Mouse (Mus musculus): ENCODE data around the gene Chpt1.
A peak's percentile ranks its signal among the peaks of the same experiment; 100 is the strongest.
"Not testable (repeated sequence)": the region's sequence is repeated elsewhere in the genome, so short reads cannot be mapped to it uniquely, and the experiment has no call there.

Chpt1 gene

GRCm38 (mm10) chr10:88496864-88497564 is 6.9 kb downstream of the Chpt1 start:
- DNase-seq (ENCODE audit: extremely low spot score, low spot score), result no peak

- DNase-seq (ENCODE audit: extremely low spot score, low spot score), result no peak
Measured at GRCm38 (mm10) chr10:88494959-88495587, 8.8 kb downstream of the Chpt1 start.

DNA sequence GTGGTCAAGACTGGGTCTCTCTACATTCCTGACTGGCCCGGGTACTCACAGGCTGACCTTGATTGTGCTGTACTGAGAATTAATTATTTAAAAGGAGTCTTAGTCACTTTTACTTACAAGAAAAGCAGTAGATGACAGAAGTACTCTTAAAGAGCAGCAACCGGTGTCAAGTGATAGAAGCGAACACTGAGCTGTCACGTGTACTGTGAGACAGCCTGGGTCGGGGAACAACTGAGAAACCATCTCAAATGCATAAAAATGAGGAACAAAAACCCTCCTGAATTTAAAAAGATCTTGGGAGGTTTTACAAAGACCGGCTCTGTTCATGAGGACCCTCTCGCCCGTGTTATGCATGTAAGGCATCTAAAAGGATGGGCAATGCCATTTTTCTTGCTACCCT is 11.2 kb downstream of the Chpt1 start:
- DNase-seq (ENCODE audit: extremely low spot score, low spot score), result no peak

- no peak for DNase-seq (ENCODE audit: extremely low spot score, low spot score)
Measured at GRCm38 (mm10) chr10:88491632-88492031, 12.2 kb downstream of the Chpt1 start.

DNA sequence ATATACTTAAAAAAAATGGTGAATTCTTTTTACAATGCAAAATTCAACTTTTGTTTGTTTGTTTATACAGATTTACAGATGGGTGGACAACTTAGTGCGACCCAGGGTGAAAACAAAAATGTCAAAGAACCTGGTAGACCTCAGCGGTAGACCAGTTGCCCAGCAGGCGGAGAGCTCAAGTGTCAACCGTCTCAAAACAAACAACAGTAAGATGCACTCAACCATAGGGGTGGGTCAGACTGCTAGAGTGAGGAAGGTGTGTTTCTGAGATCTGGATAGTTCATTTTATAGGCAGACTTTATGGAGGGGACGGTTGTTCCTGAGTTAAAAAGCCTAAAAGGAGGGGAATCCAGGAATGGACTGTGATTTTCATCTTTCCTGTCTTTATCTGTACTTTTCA is 15.2 kb downstream of the Chpt1 start:
- no peak for DNase-seq (ENCODE audit: extremely low spot score, low spot score)

DNA sequence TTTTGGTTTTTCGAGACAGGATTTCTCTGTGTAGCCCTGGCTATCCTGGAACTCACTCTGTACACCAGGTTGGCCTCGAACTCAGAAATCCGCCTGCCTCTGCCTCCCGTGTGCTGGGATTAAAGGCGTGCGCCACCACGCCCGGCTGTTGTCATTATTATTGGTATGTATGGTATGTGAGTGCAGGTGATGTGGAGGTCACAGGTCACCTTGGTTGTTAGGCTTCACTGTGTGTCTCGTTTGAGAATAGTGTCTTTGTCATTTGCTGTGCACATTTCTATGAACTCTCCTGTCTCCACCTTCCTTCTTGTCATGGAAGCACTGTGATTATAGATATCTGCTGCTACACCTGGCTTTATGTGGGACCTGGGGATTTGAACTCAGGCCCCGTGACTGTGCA is 21.0 kb downstream of the Chpt1 start:
- not testable (repeated sequence) for DNase-seq (ENCODE audit: extremely low spot score, low spot score)

- DNase-seq (ENCODE audit: extremely low spot score, low spot score), result no peak
Measured at GRCm38 (mm10) chr10:88460122-88460820, 43.6 kb downstream of the Chpt1 start.

DNA sequence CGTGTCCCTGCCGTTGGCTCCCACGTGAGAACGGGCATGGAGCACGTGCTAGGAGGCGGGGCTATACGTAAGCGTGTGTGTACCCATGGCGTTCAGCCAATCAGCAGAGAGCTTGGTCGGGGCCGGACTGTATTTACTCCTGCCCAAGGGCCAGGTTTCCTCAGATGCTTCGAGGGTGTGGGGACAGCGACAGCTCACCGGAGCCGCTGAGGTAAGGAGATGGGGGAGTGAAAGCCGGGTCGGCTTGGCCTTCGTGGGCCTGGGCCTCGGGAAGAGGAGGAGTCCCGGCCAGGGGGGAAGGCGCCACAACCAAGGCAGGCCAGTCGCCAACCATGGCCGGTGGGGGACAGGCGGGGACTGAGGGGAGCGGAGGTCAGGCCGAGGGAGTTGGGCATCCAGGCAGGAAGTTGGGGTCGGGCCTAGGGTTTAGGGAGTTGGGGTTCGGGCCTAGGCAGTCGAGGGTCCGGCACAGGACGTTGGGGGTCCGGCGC is 44.3 kb downstream of the Chpt1 start, which contains the start of gene Sycp3:
TSS of gene Sycp3 (plus strand) at position 68 of the 491 bp plus-strand sequence.
- DNase-seq (ENCODE audit: extremely low spot score, low spot score), result no peak

- no peak for DNase-seq (ENCODE audit: extremely low spot score, low spot score)
Measured at GRCm38 (mm10) chr10:88457816-88458215, 46.1 kb downstream of the Chpt1 start.

DNA sequence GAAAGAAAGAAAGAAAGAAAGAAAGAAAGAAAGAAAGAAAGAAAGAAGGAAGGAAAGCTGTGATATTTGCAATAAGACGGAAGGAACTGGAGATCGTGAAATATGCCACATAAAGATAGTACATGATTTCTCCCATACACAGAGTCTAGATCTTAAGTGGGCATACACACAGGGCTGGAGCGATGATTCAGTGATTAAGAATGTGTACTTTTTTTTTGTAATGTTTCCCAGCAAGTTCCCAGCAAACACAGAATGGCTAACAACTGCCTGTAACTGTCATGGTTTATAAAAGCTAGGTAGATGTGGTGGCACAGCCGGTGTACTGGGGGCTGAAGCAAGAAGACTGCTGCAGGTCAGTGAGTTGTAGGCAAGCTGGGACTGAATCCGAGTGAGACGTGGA is 51.9 kb downstream of the Chpt1 start:
- DNase-seq (ENCODE audit: extremely low spot score, low spot score), result no peak

GRCm38 (mm10) chr10:88451221-88451620 is 52.7 kb downstream of the Chpt1 start:
- DNase-seq (ENCODE audit: extremely low spot score, low spot score), result no peak

DNA sequence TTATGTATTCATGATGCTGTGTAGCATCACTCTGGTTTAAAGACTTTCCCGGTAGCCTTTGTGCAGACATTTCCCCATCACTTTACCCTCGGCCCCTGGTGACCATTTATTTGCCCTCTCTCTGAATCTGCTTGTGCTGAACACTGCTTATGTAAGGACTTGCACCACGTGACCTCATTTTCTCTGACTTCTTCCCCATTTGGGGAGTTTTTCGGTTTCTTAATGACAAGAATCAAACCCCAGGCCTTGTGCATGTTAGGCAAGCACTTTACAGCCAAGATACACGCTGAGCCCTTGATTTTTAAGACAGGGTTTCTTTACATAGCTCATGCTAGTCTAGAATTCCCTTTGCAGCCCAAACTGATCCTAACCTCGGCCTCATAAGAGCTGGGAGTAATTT is 62.6 kb downstream of the Chpt1 start:
- DNase-seq (ENCODE audit: extremely low spot score, low spot score), result no peak

DNA sequence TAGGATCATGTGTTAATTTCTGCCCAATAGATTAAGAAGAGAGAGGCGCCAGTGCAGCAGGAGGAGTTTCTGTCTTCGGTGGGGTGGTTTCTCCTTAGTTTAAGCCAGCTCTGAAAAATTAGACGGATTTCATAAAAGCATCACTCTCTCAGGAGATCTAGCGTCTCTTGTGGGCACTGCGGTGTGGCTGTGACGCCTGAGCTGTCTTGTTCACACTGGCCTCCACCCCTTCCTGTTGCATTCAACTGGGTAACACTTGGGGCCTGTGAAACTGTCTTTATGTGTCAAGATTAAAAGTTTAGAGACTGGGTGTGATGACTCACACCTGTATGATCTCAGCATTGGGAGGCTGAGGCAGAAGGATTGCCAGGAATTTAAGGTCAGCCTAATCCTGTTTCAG is 75.9 kb downstream of the Chpt1 start:
- no peak for DNase-seq (ENCODE audit: extremely low spot score, low spot score)

- no peak for DNase-seq (ENCODE audit: extremely low spot score, low spot score)
Measured at GRCm38 (mm10) chr10:88426896-88427295, 77.0 kb downstream of the Chpt1 start.

- peak; percentile 27 for DNase-seq (ENCODE audit: extremely low spot score, low spot score)
Measured at GRCm38 (mm10) chr10:88426158-88426816, 77.6 kb downstream of the Chpt1 start.

GRCm38 (mm10) chr10:88420655-88421435 is 83.0 kb downstream of the Chpt1 start:
- no peak for DNase-seq (ENCODE audit: extremely low spot score, low spot score)

DNA sequence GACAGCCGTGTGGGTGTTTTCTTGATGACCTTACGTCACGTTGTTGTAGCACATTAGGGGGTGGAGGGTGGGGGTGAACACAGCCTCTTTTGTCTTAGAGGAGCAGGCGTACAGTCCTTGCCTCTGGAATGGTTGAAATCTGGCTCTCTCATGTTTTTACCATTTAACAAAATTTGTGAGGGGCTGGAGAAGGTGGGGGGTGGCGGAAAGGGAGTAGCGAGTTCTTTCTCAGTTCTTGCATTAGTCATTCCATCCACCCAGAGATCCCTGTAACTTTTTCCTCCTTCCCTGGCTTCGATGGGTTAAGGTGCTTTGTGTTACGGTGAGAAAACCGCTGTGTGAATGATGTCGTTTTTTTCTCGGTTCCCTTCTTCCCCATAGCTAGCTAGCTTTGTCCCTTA is 83.7 kb downstream of the Chpt1 start:
- DNase-seq (ENCODE audit: extremely low spot score, low spot score), result no peak

- no peak for DNase-seq (ENCODE audit: extremely low spot score, low spot score)
Measured at GRCm38 (mm10) chr10:88417686-88418085, 86.2 kb downstream of the Chpt1 start.

- no peak for DNase-seq (ENCODE audit: extremely low spot score, low spot score)
Measured at GRCm38 (mm10) chr10:88412290-88412995, 91.4 kb downstream of the Chpt1 start.

GRCm38 (mm10) chr10:88409751-88410150 is 94.1 kb downstream of the Chpt1 start:
- no peak for DNase-seq (ENCODE audit: extremely low spot score, low spot score)

Measured in neural tube, embryonic 10.5 days (tissue).